In genomic region chr5:139521987-139522386, GRCm38 (mm10) we compare ENCODE assay signal across 30 mouse cellular contexts. TPM values are rescaled to one million over a fixed set of nuclear protein-coding genes. Genes with fewer than 3 reads are reported as not detected.
DNase-seq lines count a peak whose midpoint lies in the region; ATAC-seq lines count a peak whose summit lies in the region.
"Had no signal": no experiment of that assay in that cellular context is flagged by ENCODE, and none has a peak within 500 bp of the region (broad histone marks: within the 10 kb centered on the region; RNA-seq: fewer than 3 reads in every experiment).

No protein-coding gene starts in this region.

- H3K9ac ChIP-seq in midbrain, embryonic 11.5 days (ENCODE audit: low read length), result no peak overlapping the region
- no peak overlapping the region for H3K9ac ChIP-seq in midbrain, embryonic 15.5 days
- H3K9ac ChIP-seq: forebrain, embryonic 12.5 days; hindbrain, embryonic 13.5 days; liver, embryonic 15.5 days; lung, embryonic 15.5 days had no signal

- no peaks in the 10 kb centered on the region for H3K36me3 ChIP-seq in midbrain, embryonic 11.5 days (ENCODE audit: control insufficient read depth, insufficient read depth, low read length)
- H3K36me3 ChIP-seq in midbrain, embryonic 15.5 days (replicated peaks), result no peaks in the 10 kb centered on the region
- H3K36me3 ChIP-seq in limb, embryonic 10.5 days, result no peaks in the 10 kb centered on the region
- H3K36me3 ChIP-seq: forebrain, embryonic 12.5 days; hindbrain, embryonic 13.5 days; liver, embryonic 15.5 days; lung, embryonic 15.5 days had no signal

- WGBS in midbrain, embryonic 11.5 days, result 79% methylated on average over 10 of the region's 10 CpGs
- 72% methylated on average over 10 of the region's 10 CpGs for WGBS in midbrain, embryonic 15.5 days
- WGBS in limb, embryonic 10.5 days, result 40% methylated on average over 10 of the region's 10 CpGs

- ATAC-seq in midbrain, embryonic 11.5 days (ENCODE audit: low FRiP score), result no peak
- no peak for ATAC-seq in midbrain, embryonic 15.5 days (replicated peaks)
- ATAC-seq: inflammation-experienced regulatory T-cells, adult 6 months; midbrain, embryonic 16.5 days had no signal

- DNase-seq in embryo, embryonic 10.5 days (ENCODE audit: low spot score), result peak; percentile 38
- no peak for DNase-seq in embryo, embryonic 10 days (ENCODE audit: low spot score)
- peak; percentile 76 for DNase-seq in midbrain, embryonic 11.5 days (ENCODE audit: low spot score, missing footprints)
- peak; percentile 79 for DNase-seq in limb, embryonic 10.5 days (ENCODE audit: low spot score)
- DNase-seq in spleen, adult 18-20 months, result no peak
- no peak for DNase-seq in layer of hippocampus, postnatal 10 days (ENCODE audit: low spot score in 2 of 2)
- no peak for DNase-seq in adrenal gland, postnatal 10 days
- DNase-seq: adrenal gland, postnatal 25 days; cerebellum, adult 9-11 months; gastrocnemius, adult 2 months; kidney, adult 18-20 months; liver; lung, postnatal 36 days had no signal

- no peak overlapping the region for H3K4me2 ChIP-seq in midbrain, embryonic 11.5 days
- H3K4me2 ChIP-seq in midbrain, embryonic 15.5 days, result no peak overlapping the region
- H3K4me2 ChIP-seq: forebrain, embryonic 12.5 days; hindbrain, embryonic 13.5 days; liver, embryonic 15.5 days; lung, embryonic 15.5 days had no signal

- H3K9me3 ChIP-seq in midbrain, embryonic 11.5 days (ENCODE audit: control insufficient read depth, low read length), result no peaks in the 10 kb centered on the region
- H3K9me3 ChIP-seq in midbrain, embryonic 15.5 days, result no peaks in the 10 kb centered on the region
- H3K9me3 ChIP-seq in limb, embryonic 10.5 days (replicated peaks), result no peaks in the 10 kb centered on the region
- H3K9me3 ChIP-seq: forebrain, embryonic 12.5 days; hindbrain, embryonic 13.5 days; liver, embryonic 15.5 days; lung, embryonic 15.5 days had no signal

- no peak overlapping the region for H3K4me3 ChIP-seq in midbrain, embryonic 11.5 days (ENCODE audit: low read depth, low read length)
- no peak overlapping the region for H3K4me3 ChIP-seq in midbrain, embryonic 15.5 days
- H3K4me3 ChIP-seq in limb, embryonic 10.5 days, result 0 out of 2 replicates have a peak overlapping the region, but pooled peaks have one; percentile 11
- H3K4me3 ChIP-seq: erythroblast, embryonic 14.5 days; forebrain, embryonic 12.5 days; gastrocnemius, adult 2 months; hindbrain, embryonic 13.5 days; liver, embryonic 15.5 days; lung, embryonic 15.5 days; myocyte had no signal

- no peak overlapping the region for H3K27ac ChIP-seq in midbrain, embryonic 11.5 days (ENCODE audit: low read depth, low read length)
- no peak overlapping the region for H3K27ac ChIP-seq in midbrain, embryonic 15.5 days
- peak overlapping the region; percentile 84 for H3K27ac ChIP-seq in limb, embryonic 10.5 days
- H3K27ac ChIP-seq: forebrain, embryonic 12.5 days; gastrocnemius, adult 2 months; hindbrain, embryonic 13.5 days; kidney, postnatal 0 days; liver, embryonic 15.5 days; lung, embryonic 15.5 days; stomach, postnatal 0 days had no signal

- H3K4me1 ChIP-seq in midbrain, embryonic 11.5 days (ENCODE audit: control insufficient read depth, insufficient read depth, low read length), result no peaks in the 10 kb centered on the region
- H3K4me1 ChIP-seq in midbrain, embryonic 15.5 days, result 0 out of 2 replicates have a peak, but pooled peaks cover 4% of the 10 kb centered on the region
- peaks cover 21% of the 10 kb centered on the region for H3K4me1 ChIP-seq in limb, embryonic 10.5 days
- H3K4me1 ChIP-seq: liver, embryonic 15.5 days had no signal

- no peaks in the 10 kb centered on the region for H3K27me3 ChIP-seq in midbrain, embryonic 11.5 days (ENCODE audit: control insufficient read depth, insufficient read depth, low read length)
- H3K27me3 ChIP-seq in midbrain, embryonic 15.5 days (replicated peaks), result 0 out of 2 replicates have a peak, but pooled peaks cover 3% of the 10 kb centered on the region
- peaks cover 17% of the 10 kb centered on the region for H3K27me3 ChIP-seq in limb, embryonic 10.5 days (ENCODE audit: low read depth, poor library complexity, severe bottlenecking)

RNA-seq across cellular contexts. Expression of gene Uncx, which starts 21.3 kb away (rescaled TPM):
- polyA plus RNA-seq in midbrain, embryonic 11.5 days (2014; fragmentation: Nextera tagmentation; extraction: Ambion mirVana), result 41.8 and 46.4 TPM in 2 replicates
- 43.5 and 48.8 TPM in 2 replicates for polyA plus RNA-seq in midbrain, embryonic 15.5 days (2015; fragmentation: Nextera tagmentation; extraction: Ambion mirVana)
- 0.50 and 1.1 TPM in 2 replicates for polyA plus RNA-seq in limb, embryonic 10.5 days (2016; fragmentation: Nextera tagmentation; extraction: Ambion mirVana)
- under 1 TPM in 1 of 2 experiments, not detected in 1; 0.13 TPM for total RNA-seq in layer of hippocampus, postnatal 10 days (2021)
- not detected for total RNA-seq in adrenal gland, postnatal 10 days (2021)
- total RNA-seq: adrenal gland, postnatal 25 days; gastrocnemius, adult 2 months; gastrocnemius, postnatal 4 days; layer of hippocampus, postnatal 25 days; megakaryocyte-erythroid progenitor cell, adult 5-6 weeks; neutrophil, adult 5-6 weeks had no signal
- polyA plus RNA-seq: cortical plate, adult 2 months; erythroblast, embryonic 14.5 days; heart, postnatal 0 days; inflammation-experienced regulatory T-cells, adult 6 months; liver, embryonic 15.5 days; myocyte; stomach, postnatal 0 days had no signal

RNA-seq across cellular contexts. Expression of gene Zfand2a, which starts 37.6 kb away (rescaled TPM):
- polyA plus RNA-seq in midbrain, embryonic 11.5 days (2014; fragmentation: Nextera tagmentation; extraction: Ambion mirVana), result 4.4 and 6.9 TPM in 2 replicates
- polyA plus RNA-seq in midbrain, embryonic 15.5 days (2015; fragmentation: Nextera tagmentation; extraction: Ambion mirVana), result 22.7 and 24.2 TPM in 2 replicates
- polyA plus RNA-seq in limb, embryonic 10.5 days (2016; fragmentation: Nextera tagmentation; extraction: Ambion mirVana), result 12.5 and 12.8 TPM in 2 replicates
- total RNA-seq in layer of hippocampus, postnatal 10 days (2021), result 10 to 100 TPM; 78.9 to 81.7 TPM
- total RNA-seq in adrenal gland, postnatal 10 days (2021), result 10 to 100 TPM; 23.2 to 26.3 TPM

Comparison
In these comparisons a context has a peak if more than half of its experiments do, and no peak if none do; other contexts are left out.
1. DNase-seq: peak in embryo, embryonic 10.5 days (single experiment), midbrain, embryonic 11.5 days (single experiment) and limb, embryonic 10.5 days (single experiment); none in embryo, embryonic 10 days (single experiment), spleen, adult 18-20 months (0 of 2), layer of hippocampus, postnatal 10 days (0 of 2) and adrenal gland, postnatal 10 days (single experiment).
2. RNA of gene Uncx, which starts 21.3 kb away (polyA plus RNA-seq): 43.5 to 48.8 TPM in midbrain, embryonic 15.5 days and 41.8 to 46.4 TPM in midbrain, embryonic 11.5 days; 0.50 to 1.1 TPM in limb, embryonic 10.5 days; every median in the first group is over 10 times any median in the second.